Mouse (Mus musculus) right cerebral cortex, postnatal 36 days (tissue): ENCODE measurements at regions not wholly inside any gene's neighbourhood (a gene's known extent, or its start where the extent isn't known, plus 50 kb on each side); places are given as distances from the start of the nearest gene placed in this dataset.
A peak's percentile ranks its signal among the peaks of the same experiment; 100 is the strongest.

Experiments
- DNase-seq, 2 experiments: peaks; one replicate each; pipeline ENCODE4 v3.0.0; 2022; ENCODE audit warnings: low spot score in 2 of 2, mixed read lengths in 1 of 2

- DNase-seq: no peak
Measured at GRCm38 (mm10) chr3:9884691-9885354, 203.1 kb upstream of the Gm9833 start.

- DNase-seq: peak; percentile 22 to 74
Measured at GRCm38 (mm10) chr3:9885565-9885964, 202.3 kb upstream of the Gm9833 start.

- no peak for DNase-seq
Measured at GRCm38 (mm10) chr3:9886077-9886476, 201.8 kb upstream of the Gm9833 start.

GRCm38 (mm10) chr3:9886765-9887626 is 200.9 kb upstream of the Gm9833 start:
- no peak for DNase-seq

GRCm38 (mm10) chr3:9887627-9887994 is 200.3 kb upstream of the Gm9833 start:
- DNase-seq: no peak

GRCm38 (mm10) chr3:9888051-9888450 is 199.9 kb upstream of the Gm9833 start:
- DNase-seq: no peak

GRCm38 (mm10) chr3:9892884-9893494 is 194.9 kb upstream of the Gm9833 start:
- DNase-seq: no peak

- no peak for DNase-seq
Measured at GRCm38 (mm10) chr3:9895396-9896135, 192.3 kb upstream of the Gm9833 start.

GRCm38 (mm10) chr3:9896303-9896702 is 191.6 kb upstream of the Gm9833 start:
- DNase-seq: no peak

GRCm38 (mm10) chr3:9901663-9902062 is 186.2 kb upstream of the Gm9833 start:
- DNase-seq: no peak

GRCm38 (mm10) chr3:9913357-9913756 is 174.6 kb upstream of the Gm9833 start:
- DNase-seq: no peak

- DNase-seq: no peak
Measured at GRCm38 (mm10) chr3:9916538-9917106, 171.3 kb upstream of the Gm9833 start.

GRCm38 (mm10) chr3:9920331-9920730 is 167.6 kb upstream of the Gm9833 start:
- no peak for DNase-seq

- DNase-seq: no peak
Measured at GRCm38 (mm10) chr3:9921730-9922129, 166.2 kb upstream of the Gm9833 start.

GRCm38 (mm10) chr3:9922541-9923046 is 165.3 kb upstream of the Gm9833 start:
- DNase-seq: no peak

- no peak for DNase-seq
Measured at GRCm38 (mm10) chr3:9924630-9925029, 163.3 kb upstream of the Gm9833 start.

- no peak for DNase-seq
Measured at GRCm38 (mm10) chr3:9936853-9937441, 151.0 kb upstream of the Gm9833 start.

GRCm38 (mm10) chr3:9938651-9939050 is 149.3 kb upstream of the Gm9833 start:
- DNase-seq: no peak

- DNase-seq: no peak
Measured at GRCm38 (mm10) chr3:9942631-9943030, 145.3 kb upstream of the Gm9833 start.

- peak; percentile 28 to 37 for DNase-seq
Measured at GRCm38 (mm10) chr3:9947357-9948065, 140.4 kb upstream of the Gm9833 start.
